Mouse (Mus musculus): Measurements from ENCODE around the gene Ppargc1a.

Gene Ppargc1a

DNA sequence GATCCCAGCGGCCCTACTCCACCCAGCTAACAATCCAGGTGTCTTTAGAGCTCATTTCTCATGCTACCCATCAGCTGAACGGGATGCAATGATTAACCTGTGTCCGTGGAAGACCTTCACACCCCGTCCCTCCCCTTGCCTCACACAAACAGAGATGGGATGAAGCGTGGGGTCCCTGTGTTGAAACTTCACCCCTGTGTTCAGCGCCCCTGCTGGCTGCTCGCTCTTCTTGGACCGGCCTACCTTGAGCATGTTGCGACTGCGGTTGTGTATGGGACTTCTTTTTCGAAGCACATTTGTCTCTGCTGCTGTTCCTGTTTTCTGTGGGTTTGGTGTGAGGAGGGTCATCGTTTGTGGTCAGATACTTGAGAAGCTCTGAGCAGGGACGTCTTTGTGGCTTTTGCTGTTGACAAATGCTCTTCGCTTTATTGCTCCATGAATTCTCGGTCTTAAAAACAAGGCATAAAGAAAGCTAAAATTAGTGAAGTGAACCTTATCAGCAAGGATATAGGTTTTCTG is 73.1 kb downstream of the Ppargc1a start:
- no peak for DNase-seq

DNA sequence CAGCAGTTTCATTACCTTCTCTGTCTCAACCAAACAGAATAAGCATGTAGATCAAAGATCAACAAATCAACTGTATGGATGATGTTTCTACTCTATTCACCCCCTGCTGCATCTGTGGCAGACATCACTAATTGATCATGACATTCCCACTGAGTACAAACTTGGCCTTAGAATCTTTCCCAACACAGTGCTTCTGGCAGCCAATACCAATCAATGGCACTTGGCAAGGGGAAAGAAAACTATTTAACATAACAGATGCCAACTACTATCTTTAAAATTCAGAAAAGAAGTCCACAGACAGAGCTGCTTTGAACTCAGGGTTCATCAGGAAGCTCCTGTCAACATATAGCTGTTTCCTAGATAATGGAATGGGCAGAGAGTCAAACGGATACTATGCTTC is 83.8 kb downstream of the Ppargc1a start:
- no peak for DNase-seq

DNA sequence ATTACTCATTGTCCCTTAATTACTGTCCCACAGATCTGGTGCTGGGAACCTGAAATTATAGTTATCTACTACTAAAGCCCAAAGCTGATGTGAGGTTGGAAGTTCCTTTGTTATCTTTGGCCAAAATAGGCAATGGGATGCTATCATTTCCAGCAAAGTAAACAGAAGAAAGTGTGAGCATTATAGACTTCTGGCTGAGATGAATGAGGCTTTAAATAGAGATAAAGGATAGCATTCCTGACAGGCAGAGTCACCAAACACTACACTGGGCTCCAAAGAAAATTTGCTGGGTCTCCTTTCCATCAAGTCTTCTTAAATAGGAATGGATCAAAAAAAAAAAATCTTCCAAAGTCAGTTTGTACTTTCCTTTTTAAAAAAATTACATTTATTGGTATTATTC is 87.7 kb downstream of the Ppargc1a start:
- no peak for DNase-seq

DNA sequence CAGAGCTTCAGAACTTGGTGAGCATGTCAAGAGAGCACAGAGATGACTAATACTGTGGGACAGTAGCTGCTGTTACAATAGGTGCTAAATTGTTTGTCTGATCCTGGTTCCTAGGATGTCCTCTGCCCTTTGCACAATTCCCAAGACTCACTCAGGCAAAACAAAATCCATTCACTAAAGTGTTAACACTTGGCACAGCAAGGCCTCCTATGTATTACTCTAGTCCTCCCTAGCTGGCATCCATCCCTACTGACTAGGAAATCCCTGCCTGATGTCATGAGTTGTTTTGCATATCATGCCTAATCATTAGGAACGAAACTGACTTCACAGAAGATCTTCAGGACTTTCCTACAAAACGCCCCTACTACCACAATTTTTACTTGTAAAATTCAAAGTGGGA is 88.1 kb downstream of the Ppargc1a start:
- DNase-seq: peak; percentile 37

DNA sequence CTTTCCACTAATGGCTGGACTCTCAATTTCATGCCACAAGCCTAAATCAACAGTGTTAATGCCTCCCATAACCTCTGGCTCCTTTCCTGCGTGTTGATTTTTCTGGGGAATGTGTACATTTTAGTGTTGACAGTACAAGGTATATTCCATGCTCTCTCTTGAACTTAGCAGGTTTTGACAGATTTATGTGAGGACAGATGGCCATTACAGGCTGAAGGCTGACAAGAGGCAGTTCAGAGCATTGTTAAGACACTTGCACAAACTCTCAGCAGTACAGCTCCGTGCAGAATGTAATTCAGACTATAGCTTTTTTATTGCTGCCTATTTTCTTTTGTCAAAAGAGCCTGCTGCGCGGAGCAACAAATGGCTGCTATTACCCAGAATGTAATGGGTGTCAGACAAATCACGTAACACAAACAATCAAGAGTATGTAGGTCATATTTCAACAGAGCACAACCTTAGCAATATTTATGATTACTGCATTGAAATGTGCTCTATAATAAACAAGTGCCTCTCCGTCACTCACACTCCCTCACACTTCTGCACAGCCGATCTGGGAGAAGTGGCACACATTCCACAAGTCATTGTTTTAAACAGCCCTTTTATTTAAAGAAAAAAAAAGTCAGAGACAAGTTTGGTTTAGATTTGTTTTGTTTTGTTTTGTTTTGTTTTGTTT is 89.1 kb downstream of the Ppargc1a start:
- DNase-seq: no peak

DNA sequence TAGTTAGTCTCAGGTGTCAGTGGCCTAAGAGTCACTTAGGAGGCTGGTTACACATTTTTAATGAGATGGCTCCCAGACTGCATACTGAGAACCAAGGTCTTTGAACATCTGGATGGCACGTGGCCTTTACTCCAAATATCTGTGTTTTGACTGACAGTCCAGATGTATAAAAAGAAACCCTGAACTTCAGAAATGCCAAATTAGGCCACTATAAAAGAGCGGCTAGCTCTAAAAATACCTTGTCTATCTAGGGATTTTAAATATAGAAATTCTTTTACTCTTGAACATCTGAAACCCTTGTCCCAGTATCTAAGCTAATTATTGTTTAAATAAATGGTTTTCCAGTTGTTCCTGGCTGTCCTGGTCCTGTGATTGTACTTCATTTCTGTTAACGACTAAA is 90.4 kb downstream of the Ppargc1a start:
- no peak for DNase-seq

DNA sequence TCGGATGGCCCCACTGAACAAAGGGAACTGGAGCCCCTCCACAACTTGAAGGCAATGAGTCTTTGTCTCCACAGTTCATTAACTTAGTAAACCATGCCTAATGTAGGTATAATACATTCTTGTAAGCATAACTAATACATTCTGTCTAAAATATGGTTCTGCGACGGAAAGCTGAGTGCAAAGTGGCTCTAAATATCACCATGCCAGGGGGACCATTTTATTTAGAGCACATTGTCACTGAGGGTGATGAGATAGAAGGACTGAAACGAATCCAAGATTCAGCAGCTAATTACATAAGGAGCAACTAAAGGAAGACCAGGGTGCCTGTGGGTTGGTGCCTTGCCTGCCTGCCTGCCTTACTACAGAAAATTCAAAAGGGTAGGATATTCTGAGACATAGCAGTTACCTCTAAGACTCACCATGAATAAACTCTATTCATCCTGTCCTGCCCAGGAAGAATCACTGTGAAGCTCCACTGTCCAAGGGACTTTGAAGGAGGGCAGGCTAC is 92.4 kb downstream of the Ppargc1a start:
- DNase-seq: no peak

DNA sequence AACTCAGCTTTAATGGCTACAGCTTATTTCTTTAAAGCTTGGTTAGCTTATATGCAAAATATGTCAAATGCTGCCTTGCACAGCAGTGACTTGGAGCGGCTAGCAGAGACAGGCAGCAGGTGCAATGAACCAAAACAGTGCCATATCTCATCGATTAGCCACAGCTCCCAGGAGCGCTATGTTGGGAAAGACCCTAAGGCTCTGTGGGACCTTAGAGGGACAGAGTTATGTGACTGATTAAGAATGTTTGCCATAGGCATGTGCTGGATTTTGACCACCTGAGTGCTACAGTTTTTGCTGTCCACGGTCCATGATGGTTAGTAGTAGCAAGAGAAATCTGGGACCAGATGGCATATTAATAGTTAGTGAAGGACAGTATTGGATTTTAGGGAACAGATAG is 95.9 kb downstream of the Ppargc1a start:
- no peak for DNase-seq

DNA sequence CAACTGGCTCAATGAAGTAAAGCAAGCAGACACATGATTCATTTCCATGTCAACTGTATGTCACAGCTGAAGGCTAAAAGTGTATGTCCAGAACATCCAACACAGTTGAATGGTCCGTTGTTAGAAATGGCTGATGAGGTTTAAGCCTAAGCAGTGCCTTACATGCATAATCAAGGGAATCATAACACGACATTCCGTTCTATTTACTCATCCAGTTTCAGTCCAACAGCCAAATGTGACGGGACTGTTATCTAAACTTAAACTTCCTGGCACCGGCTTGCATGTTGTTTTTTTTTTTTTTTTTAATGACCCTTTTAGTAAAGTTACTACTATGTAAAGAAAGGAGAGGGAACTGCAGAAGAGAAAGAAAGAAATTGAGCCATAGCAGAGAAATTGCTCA is 101.5 kb downstream of the Ppargc1a start:
- no peak for DNase-seq

DNA sequence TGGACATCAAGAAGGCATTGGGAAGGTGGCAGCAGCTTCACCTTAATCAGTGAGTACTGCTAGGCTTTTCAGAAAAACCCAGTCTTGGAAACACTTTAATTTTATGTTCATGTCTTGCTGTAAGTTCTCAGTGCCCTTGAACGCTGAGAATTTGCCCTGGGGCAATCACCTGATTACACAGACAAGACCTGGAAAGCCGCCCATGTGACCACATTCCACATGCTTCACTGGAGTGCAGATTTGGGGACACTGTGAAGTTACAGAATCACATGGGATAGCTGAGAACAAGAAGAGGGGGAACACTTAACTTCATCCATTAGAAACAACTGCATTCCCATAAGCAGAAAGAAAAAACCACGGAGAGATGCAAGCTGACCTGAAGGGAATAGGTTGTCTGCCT is 115.5 kb downstream of the Ppargc1a start:
- DNase-seq: peak; percentile 16

DNA sequence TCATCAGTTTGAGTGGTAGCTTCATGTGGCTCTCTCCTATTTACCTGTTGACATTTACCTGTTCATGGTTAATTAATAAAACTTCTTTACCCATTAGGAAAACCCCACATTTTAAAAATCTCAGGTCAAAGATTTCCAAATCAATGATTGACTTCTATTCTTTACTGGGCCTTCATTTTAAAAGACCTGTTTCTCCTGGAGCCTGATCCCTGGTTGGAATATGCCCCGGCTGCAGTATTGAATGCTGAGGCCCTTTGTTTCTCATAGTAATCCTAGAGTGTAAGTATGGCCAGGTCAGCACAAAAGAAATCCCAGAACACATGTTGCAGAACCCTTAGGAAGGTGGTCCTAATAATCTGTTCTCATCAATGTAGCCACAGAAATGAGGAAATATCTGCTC is 119.9 kb downstream of the Ppargc1a start:
- no peak for DNase-seq

DNA sequence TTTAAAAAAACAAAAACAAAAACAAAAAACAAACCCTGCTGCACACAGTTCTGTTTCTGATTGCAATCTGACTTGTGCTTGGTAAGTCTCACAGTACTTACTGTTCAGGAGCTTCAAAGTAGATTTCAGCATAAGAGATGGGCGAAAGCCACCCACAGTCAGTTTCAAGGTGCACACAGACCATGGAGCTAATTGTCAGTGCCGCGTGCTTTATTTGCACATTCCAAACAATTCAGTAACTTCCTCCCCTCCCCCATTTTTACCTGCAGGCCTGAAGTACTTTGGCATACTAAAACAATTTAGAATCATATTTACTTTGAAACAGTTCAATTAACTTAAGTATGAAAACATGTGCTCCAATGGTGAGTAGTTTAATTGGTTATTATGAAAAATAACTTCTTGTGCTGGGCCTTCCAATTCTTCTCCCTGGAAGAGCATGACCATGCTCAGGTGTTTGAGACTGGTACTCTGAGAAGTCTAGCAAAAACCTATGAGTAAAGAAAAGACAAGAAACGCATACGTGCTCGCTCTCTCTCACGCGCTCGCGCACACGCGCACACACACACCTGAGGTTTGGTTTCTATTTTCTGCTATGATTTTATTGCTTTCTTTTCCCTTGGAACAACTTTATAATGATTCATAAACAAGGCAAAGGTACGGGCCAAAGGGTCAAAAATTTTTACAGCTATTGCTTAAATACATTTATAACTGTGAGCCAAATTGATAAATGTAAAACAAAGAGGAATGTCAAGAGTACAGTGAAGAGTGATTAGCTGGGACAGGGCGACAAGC is 121.0 kb downstream of the Ppargc1a start:
- no peak for DNase-seq

DNA sequence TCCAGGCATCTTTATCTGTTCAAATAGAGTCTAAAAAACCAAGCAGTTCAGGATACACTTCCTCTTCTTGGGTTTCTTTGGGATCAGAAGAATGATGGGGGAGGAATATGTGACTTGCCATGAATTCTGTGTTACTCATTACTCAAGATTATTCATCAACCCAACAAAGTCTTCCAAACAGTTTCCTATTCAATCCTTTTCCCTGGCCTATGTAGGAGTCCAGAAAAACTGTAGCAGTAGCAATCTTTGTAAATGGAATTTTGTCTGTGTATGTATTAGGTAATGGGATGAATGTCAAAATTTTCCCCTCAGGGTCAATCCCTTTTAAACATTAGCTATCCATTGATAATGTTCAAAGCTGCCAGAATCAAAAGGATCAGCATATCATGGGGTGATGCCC is 121.8 kb downstream of the Ppargc1a start:
- DNase-seq: no peak

DNA sequence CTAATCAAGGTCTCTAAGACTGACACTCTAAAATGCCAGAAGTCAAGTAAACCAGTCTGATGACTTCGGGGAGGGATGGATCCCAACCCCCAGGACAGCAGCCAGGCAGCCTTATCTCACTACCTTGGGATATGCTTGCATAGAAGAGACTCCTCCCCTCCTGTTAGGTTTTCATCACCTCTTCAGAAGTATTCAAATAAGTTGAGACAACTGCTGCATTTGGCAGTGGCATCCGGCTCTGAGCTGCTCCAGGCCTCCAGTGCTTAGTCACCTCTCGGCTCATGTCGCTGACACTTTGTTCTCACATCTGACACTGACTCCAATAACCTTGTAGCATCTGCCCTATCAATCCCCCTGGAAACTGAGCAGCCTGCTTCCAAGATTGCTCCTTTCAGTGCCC is 127.8 kb downstream of the Ppargc1a start:
- no peak for DNase-seq

DNA sequence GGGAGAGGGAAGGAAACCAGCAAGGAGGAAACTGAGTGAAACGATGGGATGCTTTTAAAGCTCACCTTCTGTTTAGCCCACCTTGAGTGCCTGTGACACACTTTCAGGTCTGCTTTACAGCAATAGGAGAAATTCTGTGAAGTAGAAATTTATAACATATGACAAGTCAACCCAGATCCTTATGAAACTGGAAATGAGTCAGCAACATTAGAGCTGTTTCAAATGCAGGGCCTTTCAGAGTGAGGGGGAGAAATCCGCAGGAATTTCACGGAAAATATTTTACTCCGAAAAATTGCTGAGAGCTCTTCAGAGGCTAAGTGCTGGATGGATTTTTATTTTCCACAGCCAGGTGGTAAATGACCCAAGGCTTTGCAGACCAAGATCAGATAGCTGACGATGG is 133.6 kb downstream of the Ppargc1a start:
- DNase-seq: no peak

DNA sequence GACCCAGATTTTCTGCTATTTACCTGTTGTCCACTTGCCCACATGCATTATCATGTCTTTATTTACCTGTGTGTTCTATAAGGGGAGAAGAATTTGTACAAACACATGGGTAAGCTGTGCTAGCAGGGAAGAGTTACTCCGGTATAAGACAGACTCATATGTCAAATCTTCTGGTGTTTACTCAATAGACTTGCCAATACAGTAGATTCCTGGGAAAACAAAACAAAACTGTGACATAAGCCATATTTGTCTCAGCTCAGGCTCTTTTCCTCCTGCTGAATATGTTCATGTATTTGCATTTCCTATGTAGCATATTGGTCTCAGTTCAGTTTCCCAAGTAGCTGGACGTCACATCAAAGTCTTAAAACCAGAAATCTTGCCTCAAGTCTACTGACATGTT is 135.0 kb downstream of the Ppargc1a start:
- DNase-seq: no peak

DNA sequence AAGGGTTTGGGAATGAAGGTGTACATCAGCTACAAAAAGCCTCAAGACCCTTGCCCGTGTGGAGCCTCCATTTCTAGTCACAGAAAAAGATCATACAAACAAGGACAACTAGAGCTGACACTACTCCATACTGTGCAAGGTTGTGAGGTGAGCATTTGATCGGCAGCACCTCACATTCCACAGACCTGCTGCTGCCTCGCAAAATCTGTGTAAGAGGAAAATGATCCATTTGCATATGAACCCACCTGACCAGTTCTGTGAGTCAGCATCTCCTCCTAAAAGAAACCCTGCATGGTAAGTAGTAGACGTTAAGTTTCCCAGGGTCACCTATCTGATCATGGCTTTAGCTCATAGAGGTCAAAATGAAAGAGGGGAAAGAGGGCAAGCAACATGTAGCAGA is 135.5 kb downstream of the Ppargc1a start:
- DNase-seq: no peak

DNA sequence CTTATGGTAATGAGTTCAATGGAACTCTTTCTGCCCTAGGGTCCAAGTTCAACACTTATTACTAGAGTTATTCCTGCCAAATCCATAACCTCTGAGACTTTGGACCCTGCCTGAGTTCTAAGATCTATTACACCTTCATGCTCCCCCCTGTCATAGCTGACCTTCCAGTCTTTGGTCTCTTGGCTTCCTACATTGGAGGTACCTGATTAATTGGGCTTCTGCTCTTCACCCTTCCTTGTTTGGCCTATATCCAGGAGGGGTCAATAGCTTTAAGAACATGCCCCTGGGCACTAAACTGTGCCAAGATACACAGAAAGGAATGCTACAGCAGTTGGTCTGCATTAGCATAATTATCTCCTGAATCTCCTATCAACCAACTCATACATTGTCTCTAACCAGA is 141.1 kb downstream of the Ppargc1a start:
- no peak for DNase-seq

DNA sequence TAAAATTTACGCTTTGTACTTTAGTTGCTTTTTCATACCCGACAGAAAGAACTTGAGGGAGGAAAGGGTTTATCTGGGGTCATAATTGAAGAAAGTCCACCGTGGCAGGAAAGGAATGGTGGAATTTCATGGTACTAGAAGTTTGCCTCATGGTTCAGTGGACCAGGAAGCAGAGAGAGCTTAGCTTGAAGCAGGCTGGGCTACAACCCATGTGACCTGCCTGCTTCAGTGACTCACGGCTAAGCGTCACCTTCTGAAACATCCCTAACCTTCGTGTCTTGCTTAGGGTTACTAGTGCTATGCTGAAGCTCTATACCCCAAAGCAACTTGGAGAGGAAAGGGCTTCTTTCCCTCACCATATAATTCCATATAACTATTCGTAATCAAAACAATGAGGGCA is 151.1 kb downstream of the Ppargc1a start:
- DNase-seq: no peak

DNA sequence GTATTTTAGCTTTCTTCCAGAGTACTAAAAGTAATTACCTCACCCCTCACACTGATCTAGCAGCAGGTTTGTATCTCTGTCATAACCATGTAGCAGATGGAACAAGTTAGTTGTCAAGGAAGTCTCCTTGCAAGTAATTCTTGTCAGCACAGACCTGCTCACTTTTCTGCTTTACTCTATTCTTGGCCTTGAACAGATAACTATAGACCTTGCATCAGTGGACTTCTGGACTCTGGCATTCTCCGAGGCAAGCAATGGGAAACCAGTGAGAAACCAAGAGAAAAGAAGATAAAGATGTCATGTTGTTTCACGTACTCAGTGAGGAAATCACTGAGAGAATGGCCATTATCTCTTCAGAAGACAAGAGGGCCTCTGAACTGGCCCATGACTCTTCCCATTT is 152.1 kb downstream of the Ppargc1a start:
- no peak for DNase-seq

DNA sequence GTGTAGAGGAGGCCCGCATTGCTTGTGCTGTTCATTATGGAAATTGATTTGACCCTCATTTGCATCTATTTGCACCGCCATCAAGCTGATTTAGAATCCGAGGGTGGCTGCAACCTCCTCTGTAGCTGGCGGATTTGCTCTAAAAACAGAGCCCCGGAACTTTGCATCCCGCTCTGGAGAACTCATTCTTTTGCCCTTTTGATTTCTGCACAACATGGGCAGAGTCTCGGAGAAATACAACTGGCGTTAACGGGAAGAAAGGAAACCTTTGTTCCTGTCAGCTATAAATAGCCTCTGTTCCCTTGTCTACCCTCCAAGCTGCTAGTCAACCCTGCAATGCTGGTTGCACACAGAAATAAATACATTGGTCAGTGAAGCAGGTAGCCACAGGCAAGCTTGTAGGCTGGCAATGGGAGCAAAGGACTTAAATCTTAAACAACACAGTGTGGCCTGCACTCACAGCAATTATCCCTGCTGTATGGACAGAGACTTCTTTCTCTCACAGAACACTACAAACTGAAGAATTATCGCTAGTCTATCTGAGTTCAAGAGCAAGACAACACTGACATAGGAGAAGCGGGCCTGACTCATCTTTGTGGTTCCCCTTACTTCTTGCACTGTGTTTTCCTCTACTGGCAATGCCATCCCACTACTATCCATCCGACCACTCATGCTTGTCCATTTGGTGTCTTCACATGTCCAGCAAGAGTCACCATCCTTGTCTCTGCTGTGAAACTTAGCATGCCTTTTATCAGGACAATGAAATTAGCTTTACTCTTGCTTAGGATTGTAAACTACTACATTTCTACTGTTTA is 155.0 kb downstream of the Ppargc1a start:
- peak; percentile 56 for DNase-seq

DNA sequence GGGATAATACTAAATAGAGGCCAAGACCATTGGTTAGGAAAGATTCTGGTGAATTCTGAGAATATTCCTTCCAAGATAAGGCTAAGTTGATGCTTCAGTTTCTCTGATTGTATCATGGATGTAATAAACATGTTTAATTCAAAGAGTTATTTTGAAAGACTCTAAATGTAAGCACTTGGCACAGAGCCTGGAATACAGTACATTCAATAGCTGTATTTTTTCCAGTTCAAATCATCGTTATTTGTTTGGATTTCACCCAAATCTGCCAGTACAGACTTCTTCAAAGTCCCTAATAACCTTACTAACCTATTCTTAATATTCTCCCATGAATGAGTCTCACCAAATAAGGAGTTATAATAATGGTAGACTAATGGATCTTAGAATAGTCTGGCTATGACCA is 157.5 kb downstream of the Ppargc1a start:
- DNase-seq: no peak

DNA sequence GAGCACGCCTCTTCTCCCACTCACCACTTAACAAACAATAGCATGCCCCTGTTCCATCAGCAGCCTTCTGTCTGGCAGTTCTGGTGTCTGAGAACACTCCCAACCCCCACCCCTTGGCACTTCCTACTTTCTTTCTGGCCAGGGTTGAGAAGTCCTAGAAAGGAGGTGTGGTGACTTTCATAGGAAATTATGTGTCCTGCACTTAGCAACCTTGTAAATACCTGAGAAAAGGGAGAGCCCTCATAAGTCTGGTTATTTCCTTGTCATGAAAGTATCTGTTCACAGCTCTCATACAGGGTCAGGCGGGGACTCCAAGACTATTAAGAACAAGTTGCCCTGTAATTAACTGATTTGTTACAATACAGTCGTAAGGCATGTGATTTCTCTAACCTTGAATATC is 161.1 kb downstream of the Ppargc1a start:
- DNase-seq: no peak
